Mouse (Mus musculus): ENCODE measurements around the gene Prg3.
A peak's percentile ranks its signal among the peaks of the same experiment; 100 is the strongest.

Prg3 gene

GRCm38 (mm10) chr2:84987930-84988329 lies at the start of gene Prg3:
Gene Prg3 (plus strand): TSS chr2:84988215.
- DNase-seq (ENCODE audit: low read depth in 2 of 2, low spot score in 2 of 2) = no peak

- DNase-seq (ENCODE audit: low read depth in 2 of 2, low spot score in 2 of 2) = no peak
Observed at GRCm38 (mm10) chr2:84938249-84938946, 49.6 kb upstream of the Prg3 start.

- DNase-seq (ENCODE audit: low read depth in 2 of 2, low spot score in 2 of 2) = no peak
Observed at GRCm38 (mm10) chr2:84939306-84939705, 48.7 kb upstream of the Prg3 start.

GRCm38 (mm10) chr2:84939711-84940110 lies 48.3 kb upstream of the Prg3 start:
- DNase-seq (ENCODE audit: low read depth in 2 of 2, low spot score in 2 of 2) = no peak

- no peak for DNase-seq (ENCODE audit: low read depth in 2 of 2, low spot score in 2 of 2)
Observed at GRCm38 (mm10) chr2:84941332-84941731, 46.7 kb upstream of the Prg3 start.

GRCm38 (mm10) chr2:84941795-84942194 lies 46.2 kb upstream of the Prg3 start:
- DNase-seq (ENCODE audit: low read depth in 2 of 2, low spot score in 2 of 2) = no peak

- no peak for DNase-seq (ENCODE audit: low read depth in 2 of 2, low spot score in 2 of 2)
Observed at GRCm38 (mm10) chr2:84947154-84947771, 40.8 kb upstream of the Prg3 start.

- DNase-seq (ENCODE audit: low read depth in 2 of 2, low spot score in 2 of 2) = no peak
Observed at GRCm38 (mm10) chr2:84948252-84948651, 39.8 kb upstream of the Prg3 start.

- no peak for DNase-seq (ENCODE audit: low read depth in 2 of 2, low spot score in 2 of 2)
Observed at GRCm38 (mm10) chr2:84948721-84949120, 39.3 kb upstream of the Prg3 start.

GRCm38 (mm10) chr2:84951027-84951426 lies 37.0 kb upstream of the Prg3 start:
- no peak for DNase-seq (ENCODE audit: low read depth in 2 of 2, low spot score in 2 of 2)

GRCm38 (mm10) chr2:84952251-84952650 lies 35.8 kb upstream of the Prg3 start:
- no peak for DNase-seq (ENCODE audit: low read depth in 2 of 2, low spot score in 2 of 2)

GRCm38 (mm10) chr2:84952693-84953092 lies 35.3 kb upstream of the Prg3 start:
- DNase-seq (ENCODE audit: low read depth in 2 of 2, low spot score in 2 of 2) = no peak

GRCm38 (mm10) chr2:84955435-84955834 lies 32.6 kb upstream of the Prg3 start:
- no peak for DNase-seq (ENCODE audit: low read depth in 2 of 2, low spot score in 2 of 2)

- peak; percentile 5 to 28 for DNase-seq (ENCODE audit: low read depth in 2 of 2, low spot score in 2 of 2)
Observed at GRCm38 (mm10) chr2:84956274-84956673, 31.7 kb upstream of the Prg3 start.

- no peak for DNase-seq (ENCODE audit: low read depth in 2 of 2, low spot score in 2 of 2)
Observed at GRCm38 (mm10) chr2:84958588-84959264, 29.3 kb upstream of the Prg3 start.

- no peak for DNase-seq (ENCODE audit: low read depth in 2 of 2, low spot score in 2 of 2)
Observed at GRCm38 (mm10) chr2:84961300-84961699, 26.7 kb upstream of the Prg3 start.

- no peak for DNase-seq (ENCODE audit: low read depth in 2 of 2, low spot score in 2 of 2)
Observed at GRCm38 (mm10) chr2:84961901-84962300, 26.1 kb upstream of the Prg3 start.

GRCm38 (mm10) chr2:84962906-84963507 lies 25.0 kb upstream of the Prg3 start:
- DNase-seq (ENCODE audit: low read depth in 2 of 2, low spot score in 2 of 2) = no peak

- no peak for DNase-seq (ENCODE audit: low read depth in 2 of 2, low spot score in 2 of 2)
Observed at GRCm38 (mm10) chr2:84964111-84964801, 23.8 kb upstream of the Prg3 start.

GRCm38 (mm10) chr2:84967318-84967991 lies 20.6 kb upstream of the Prg3 start:
- no peak for DNase-seq (ENCODE audit: low read depth in 2 of 2, low spot score in 2 of 2)

- DNase-seq (ENCODE audit: low read depth in 2 of 2, low spot score in 2 of 2) = no peak
Observed at GRCm38 (mm10) chr2:84975580-84975979, 12.4 kb upstream of the Prg3 start.
